Mouse (Mus musculus): Measurements from ENCODE around the gene Pacs2.
A peak's percentile ranks its signal among the peaks of the same experiment; 100 is the strongest.

The Pacs2 gene

GRCm38 (mm10) chr12:113089107-113089506 is 74.8 kb downstream of the Pacs2 start:
- DNase-seq (ENCODE audit: low spot score in 2 of 2) = no peak

DNA sequence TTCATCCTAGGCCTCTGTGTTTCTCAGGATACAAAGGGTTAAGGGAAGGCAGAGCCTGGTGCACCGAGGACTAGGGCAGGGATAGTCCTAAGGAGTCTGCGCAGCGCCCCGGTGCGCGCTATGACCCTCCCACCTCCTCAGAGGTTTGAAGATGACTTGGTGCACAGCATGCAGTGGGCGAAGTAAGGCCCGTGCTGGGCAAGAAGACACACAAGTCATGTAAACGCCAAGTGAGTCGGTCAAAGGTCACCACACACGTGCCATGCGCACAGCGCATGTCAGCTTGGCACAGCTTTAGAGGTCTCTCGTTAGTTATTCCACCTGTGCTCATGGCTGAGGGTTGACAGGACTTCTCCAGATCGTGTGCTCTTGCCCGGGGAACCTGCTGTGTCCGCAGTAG is 75.7 kb downstream of the Pacs2 start:
- DNase-seq (ENCODE audit: low spot score in 2 of 2) = no peak

GRCm38 (mm10) chr12:113097040-113097439 is 82.7 kb downstream of the Pacs2 start:
- DNase-seq (ENCODE audit: low spot score in 2 of 2) = no peak

DNA sequence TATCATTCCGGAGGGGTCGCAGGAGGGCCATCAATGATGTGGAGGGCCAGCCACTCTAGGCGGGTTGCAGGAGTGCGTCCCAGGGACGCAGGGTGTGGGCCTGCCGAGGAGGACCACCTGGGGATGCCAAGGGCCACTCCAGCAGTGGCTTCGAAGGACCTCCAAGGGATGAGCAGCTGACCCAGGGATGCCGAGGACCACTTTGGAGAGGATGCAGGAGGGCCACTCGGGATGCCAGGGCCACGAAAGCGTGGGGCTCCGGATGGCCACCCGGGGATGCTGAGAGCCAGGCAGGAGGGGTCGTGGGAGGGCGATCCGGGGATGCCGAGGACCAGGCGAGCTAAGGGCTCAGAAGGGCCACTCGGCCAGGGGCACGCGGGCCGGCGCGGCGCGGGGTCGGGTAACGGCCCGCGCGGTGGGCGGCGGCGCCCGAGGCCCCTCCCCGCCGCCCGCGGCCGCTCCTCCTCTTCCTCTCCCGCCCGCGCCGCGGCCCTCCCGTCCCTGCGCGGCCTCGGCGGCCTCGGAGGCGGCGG is 83.5 kb downstream of the Pacs2 start, which contains the start of gene Mta1:
TSS of gene Mta1 (plus strand) at position 530 of the 533 bp plus-strand sequence.
- peak; percentile 56 to 69 for DNase-seq (ENCODE audit: low spot score in 2 of 2)

GRCm38 (mm10) chr12:113098530-113099151 is 84.3 kb downstream of the Pacs2 start:
- DNase-seq (ENCODE audit: low spot score in 2 of 2) = peak; percentile 51 to 61

DNA sequence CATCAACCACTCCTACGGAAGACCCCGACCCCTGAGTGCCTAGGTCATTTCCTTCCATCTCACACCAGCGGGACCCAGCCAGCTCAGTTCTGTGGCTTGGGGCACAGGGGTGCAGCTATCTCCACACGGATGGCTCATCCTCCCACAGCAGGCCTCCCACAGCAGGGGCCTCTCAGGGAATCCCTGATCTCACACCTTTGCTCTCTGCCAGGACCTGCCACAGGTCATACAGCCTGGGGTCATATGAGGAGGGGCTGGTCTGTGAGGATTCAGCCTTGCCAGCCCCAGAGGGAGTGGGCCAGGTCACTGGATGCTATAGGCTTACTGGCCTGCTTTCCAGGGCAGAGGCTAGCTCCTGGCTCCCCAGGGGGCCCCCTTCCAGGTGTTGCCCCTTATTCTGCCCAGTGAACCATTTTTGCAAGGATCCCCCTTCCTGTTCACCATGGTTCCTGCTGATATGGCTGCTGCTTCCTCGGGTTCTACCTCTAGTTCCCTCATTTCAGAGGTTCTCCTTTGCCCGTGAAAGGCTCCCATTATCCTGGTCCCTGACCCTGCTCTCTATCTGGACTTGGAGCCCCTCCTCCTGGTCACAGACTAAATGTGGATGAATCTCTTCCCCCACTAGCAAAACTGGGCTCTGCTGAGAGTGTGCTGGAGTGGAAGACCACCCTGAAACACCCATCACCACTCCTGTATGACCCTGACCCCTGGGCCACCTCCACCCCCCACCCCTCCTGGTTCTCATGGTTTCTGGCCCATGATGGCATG is 85.3 kb downstream of the Pacs2 start:
- DNase-seq (ENCODE audit: low spot score in 2 of 2) = no peak

DNA sequence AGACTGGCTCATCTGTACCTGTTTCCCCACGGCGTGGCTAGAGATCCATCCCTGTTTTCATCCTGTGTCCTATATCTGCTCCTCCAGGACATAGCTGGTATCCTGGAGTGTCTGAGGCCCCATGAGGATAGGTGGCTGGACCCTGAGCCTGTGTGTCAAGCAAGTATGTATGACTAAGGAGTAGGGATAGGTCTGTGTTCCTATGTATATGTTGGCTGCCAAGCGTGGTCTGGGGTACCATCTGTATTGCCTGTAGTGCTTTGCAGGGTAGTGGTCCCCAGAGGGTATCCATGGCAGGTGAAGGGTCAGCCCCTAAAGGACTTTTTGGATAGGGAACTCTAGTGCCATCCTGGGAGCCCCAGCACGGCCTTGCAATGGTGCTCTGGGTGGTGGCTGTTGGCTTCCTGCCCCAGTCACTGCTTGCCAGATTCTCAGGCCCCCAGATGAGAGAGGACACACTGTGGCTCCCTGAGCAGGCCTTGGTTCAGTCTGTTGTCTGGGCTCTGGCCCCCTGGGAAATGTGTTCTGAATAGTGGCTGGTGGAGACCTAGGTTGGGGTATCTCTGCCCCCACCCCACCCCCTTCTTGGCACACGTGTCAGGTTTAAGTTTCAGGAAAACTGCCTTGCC is 86.3 kb downstream of the Pacs2 start:
- no peak for DNase-seq (ENCODE audit: low spot score in 2 of 2)

DNA sequence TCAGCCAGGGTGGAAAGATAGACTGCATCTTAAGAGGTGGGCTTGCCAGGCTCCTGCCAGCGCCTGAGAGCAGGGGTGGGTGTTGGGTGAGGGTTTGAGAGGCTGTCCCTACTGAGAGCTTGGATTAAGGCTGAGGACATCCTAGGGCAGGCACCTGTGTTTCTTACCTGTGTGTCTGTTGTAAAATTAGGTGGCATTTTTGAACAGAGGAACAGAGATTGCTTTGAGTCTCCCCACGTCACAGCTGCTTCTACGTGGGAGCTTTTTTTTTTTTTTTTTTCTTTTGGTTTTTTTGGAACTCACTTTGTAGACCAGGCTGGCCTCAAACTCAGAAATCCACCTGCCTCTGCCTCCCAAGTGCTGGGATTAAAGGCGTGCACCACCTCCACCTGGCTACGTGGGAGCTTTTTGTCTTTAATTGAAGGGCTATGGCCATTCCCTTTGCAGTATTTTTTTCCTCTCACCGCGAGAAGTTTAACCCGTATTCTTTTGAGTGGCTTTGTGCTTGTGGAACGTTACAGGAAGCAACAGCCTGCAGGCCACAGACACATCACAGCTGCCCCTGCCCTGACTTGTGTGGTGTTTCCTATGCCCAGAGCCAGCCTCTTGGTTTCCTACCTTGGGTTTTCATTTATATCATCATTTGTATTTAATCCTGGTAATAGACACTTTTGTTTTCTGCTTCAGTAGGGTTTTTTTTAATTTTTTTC is 87.1 kb downstream of the Pacs2 start:
- DNase-seq (ENCODE audit: low spot score in 2 of 2) = no peak

GRCm38 (mm10) chr12:113102461-113102860 is 88.2 kb downstream of the Pacs2 start:
- DNase-seq (ENCODE audit: low spot score in 2 of 2) = peak in 1 of 2 experiments; percentile 83

DNA sequence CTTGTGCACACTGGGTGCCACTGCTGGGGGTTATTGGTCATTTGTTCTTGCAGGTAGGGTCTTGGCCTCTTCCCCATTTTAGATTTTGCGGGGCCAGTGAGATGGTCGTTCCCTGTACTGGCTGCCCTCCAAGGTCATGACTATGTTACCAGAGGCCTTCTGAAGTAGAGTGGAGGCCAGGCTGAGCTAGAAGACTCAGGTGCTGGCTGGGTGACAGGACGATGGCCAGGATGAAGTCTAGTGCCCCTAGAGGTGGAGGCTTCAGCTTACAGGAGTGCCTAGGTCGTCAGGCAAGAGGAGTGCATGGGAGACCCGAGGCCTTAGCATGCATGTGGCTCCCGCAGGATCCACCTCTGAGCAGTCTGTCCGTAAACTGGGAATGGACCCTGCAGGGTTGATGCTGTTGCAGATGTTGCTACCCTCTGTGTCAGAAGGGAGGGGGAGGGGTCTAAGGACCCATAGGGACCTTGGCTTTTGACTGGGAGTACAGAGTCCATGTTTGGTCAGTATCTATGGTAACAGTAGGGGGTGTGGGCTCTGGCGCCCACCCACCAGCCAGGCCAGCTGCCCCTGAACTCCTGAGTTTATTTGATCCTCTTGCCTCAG is 89.6 kb downstream of the Pacs2 start:
- DNase-seq (ENCODE audit: low spot score in 2 of 2) = peak in 1 of 2 experiments; percentile 57

DNA sequence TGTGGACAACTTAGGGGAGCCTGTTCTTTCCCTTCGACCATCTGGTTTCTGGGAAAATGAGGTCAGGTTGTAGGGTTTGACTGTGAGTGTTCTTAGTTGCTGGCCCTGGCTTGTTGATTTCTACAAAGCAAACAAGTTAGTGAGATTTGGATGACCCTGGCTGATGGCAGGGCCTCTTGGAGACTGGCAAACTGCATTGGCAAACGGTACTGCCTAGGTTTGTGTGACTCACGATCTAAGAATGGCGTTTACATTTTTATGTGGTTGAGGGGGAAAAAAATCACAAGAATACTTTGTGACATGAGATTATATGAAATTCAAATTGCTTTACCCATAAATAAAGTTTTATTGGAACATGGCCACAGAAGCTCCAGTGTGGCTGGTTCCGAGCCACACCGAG is 92.1 kb downstream of the Pacs2 start:
- no peak for DNase-seq (ENCODE audit: low spot score in 2 of 2)

DNA sequence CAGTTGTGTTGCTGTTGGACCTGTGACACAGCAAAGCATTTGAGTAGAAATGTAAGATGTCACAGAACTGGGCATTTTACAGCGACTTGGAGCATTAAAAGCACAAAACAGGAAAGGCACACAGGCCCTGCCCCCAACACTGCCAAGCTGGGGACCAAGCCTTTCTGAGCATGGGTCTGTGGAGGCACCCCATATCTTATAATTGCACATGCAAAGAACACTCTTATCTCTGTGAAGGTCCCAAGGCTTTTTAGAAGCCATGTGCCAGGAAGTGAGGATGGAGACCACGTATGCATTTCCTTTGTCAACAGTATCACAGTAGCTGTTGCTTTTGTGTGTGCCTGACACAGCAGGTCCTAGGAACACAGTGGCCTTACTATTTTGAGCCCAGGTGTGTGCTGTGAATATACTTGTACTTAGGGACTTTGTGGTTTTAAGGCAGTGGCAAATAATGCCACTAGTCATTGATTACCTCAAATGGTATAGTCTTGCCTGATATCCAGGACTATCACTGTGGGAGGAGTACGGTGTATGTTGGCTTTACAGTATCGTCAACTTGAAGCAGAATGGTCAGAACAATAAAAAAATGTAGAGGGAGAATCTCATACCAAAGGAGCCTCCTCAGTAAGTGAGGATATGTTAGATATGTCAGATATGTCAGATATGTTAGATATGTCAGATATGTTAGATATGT is 93.3 kb downstream of the Pacs2 start:
- peak in 1 of 2 experiments; percentile 53 for DNase-seq (ENCODE audit: low spot score in 2 of 2)

DNA sequence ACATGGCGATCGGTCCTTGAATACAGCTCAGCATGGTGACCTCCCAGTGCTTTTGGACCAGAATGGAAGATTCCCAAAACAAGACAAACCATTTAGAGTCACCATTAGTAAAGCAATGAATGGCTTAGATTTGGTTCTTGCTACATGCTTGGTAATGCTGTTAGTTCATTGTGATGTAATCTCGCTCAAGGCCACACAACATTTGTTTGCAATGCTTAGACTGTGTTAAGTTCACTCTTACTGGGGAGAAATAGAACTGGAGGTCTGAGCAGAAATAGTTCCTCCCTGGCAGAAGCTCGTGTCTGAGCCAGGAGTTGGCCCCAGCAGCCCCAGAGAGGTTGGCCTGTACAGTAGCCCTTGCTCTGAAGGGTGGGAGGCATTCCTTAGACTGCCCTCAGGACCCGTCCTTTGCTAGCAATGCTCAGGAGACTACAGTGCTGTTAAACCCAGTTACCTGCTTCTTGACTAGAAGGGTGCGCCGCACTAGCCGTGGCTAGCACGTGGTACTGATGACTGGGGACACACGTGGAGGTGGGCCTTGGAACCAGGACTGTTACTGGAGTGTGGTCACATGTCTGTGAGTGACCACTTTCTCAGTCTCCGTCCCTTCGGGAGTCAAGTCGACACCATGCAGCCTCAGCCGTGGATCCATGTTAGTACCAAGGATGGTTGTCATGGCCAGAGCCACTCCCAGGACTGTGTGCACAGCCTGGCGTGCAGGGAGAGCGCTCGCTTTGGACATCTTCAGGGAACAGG is 94.4 kb downstream of the Pacs2 start:
- DNase-seq (ENCODE audit: low spot score in 2 of 2) = no peak

DNA sequence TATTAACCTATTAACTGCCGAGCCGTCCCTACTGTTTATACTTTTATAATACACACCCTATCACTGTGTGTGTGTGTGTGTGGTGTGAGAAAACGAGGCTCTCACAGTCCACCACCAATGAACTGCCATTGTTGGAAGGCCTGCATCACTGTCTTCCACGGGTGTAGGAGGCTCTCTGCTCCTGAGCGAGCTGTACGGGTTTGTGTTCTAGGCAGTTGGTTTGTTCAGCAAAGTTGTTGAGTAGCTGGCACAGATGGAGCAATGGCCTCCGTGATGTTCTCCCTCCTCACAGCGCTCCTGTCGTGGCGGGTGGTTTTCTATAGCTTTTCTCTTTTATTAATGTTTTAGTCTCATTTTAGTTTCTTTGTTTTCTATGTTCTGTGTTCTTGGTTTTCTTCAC is 95.5 kb downstream of the Pacs2 start:
- no peak for DNase-seq (ENCODE audit: low spot score in 2 of 2)

- DNase-seq (ENCODE audit: low spot score in 2 of 2) = no peak
These were observed 99.8 kb downstream of the Pacs2 start for GRCm38 (mm10) chr12:113114141-113114540.

- DNase-seq (ENCODE audit: low spot score in 2 of 2) = no peak
These were observed 100.7 kb downstream of the Pacs2 start for GRCm38 (mm10) chr12:113114856-113115538.

- DNase-seq (ENCODE audit: low spot score in 2 of 2) = peak; percentile 80 to 87
These were observed 105.5 kb downstream of the Pacs2 start for GRCm38 (mm10) chr12:113119516-113120410.
